Mouse (Mus musculus): ENCODE results near the gene Ubd. TPM values are rescaled to one million over a fixed set of nuclear protein-coding genes. Genes with fewer than 3 reads are reported as not detected.

The Ubd gene
- total and polyA plus RNA-seq, 2 experiments from 2014 or later: not detected

DNA sequence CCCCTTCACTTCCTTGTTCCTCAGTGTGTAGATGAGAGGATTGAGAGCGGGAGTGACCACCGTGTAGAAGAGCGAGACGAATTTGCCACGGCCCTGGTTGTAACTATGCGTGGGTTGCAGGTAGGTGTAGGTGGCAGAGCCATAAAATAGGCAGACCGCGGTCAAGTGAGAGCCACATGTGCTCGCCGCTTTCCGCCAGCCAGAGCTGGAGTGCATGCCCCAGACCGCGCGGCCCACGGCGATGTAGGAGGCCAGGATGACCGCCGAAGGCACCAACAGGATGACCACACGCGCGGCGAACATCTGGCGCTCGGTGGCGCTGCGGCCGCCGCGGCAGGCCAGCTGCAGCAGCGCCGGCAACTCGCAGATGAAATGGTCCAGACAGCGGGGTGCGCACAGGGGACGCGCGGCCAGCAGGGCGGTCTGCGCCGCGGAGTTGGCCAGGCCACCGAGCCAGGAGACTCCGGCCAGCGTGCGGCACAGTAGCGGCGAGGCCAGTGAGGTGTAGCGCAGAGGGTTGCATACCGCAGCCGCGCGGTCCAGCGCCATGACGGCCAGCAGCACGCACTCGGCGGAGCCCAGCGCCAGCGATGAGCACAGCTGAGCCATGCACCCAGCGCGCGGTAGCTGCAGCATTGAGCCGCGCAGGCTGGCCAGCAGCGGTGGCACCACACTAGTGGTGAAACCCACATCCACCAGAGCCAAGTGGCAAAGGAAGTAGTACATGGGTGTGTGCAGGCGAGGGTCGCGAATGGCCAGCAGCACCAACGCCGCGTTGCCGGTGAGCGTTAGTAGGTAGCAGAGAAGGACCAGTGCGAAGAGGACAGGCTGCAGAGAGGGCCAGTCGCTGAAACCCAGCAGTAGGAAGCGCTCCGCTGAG is 3.4 kb downstream of the Ubd start:
- no peaks in the 10 kb centered on the region for H3K36me3 ChIP-seq (ENCODE audit: insufficient read depth, low read length)
- TF ChIP-seq CTCF (IDR thresholded peaks at IDR 0.05): peak; percentile 25; the same call in 1 of the 2 replicates
- H3K9ac ChIP-seq (replicated peaks; ENCODE audit: low read length, poor library complexity, severe bottlenecking): peak overlapping the region; percentile 61
- peak; percentile 49 for DNase-seq (ENCODE audit: low spot score)
- ATAC-seq (ENCODE audit: low FRiP score): peak; percentile 90
- under 1% methylated on average over 73 of the region's 77 CpGs for WGBS
- H3K27ac ChIP-seq (ENCODE audit: low read depth, low read length): peak overlapping the region; percentile 77
- H3K27me3 ChIP-seq (ENCODE audit: insufficient read depth, low read length): peaks cover 3% of the 10 kb centered on the region; the same call in 1 of the 2 replicates
- peak overlapping the region; percentile 89 for H3K4me2 ChIP-seq (ENCODE audit: low read depth, low read length, poor library complexity, severe bottlenecking)
- H3K9me3 ChIP-seq (ENCODE audit: low read length): no peaks in the 10 kb centered on the region
- H3K4me1 ChIP-seq (ENCODE audit: insufficient read depth, low read length): no peaks in the 10 kb centered on the region
- H3K4me3 ChIP-seq (ENCODE audit: low read depth, low read length): peak overlapping the region; percentile 67

DNA sequence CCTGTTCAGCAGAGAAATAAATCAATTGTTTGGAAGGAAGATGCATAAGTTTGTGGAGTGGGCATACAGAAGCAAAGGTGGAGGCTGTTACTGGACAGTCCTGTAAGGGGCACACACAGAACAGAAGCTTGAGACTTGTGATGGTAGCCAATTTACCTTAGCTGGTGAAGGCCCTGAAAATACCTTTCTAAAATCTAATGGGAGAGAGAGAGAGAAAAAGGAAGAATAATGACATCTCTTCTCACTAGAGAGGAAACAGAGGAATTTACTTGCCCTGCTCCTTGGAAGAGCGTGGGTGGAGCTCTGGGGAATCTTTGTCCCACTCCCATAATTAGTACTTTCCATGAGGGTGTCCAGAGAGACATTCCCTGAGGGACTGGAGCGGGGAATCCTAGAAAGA is 7.2 kb downstream of the Ubd start, which contains the start of gene Olfr94:
TSS of gene Olfr94 (minus strand) at position 101 of the 400 bp plus-strand sequence.
- H3K4me2 ChIP-seq (ENCODE audit: low read depth, low read length, poor library complexity, severe bottlenecking): no peak within 1 kb of the TSS
- TF ChIP-seq CTCF (IDR thresholded peaks at IDR 0.05): no peak
- peaks cover 3% of the 10 kb centered on the region; the same call in 1 of the 2 replicates for H3K27me3 ChIP-seq (ENCODE audit: insufficient read depth, low read length)
- H3K4me3 ChIP-seq (ENCODE audit: low read depth, low read length): no peak within 1 kb of the TSS
- H3K27ac ChIP-seq (ENCODE audit: low read depth, low read length): no peak within 1 kb of the TSS
- 68% methylated on average over 2 of the region's 2 CpGs for WGBS
- H3K36me3 ChIP-seq (ENCODE audit: insufficient read depth, low read length): no peaks in the 10 kb centered on the region
- H3K4me1 ChIP-seq (ENCODE audit: insufficient read depth, low read length): no peaks in the 10 kb centered on the region
- no peak for ATAC-seq (ENCODE audit: low FRiP score)
- no peaks in the 10 kb centered on the region for H3K9me3 ChIP-seq (ENCODE audit: low read length)
- H3K9ac ChIP-seq (replicated peaks; ENCODE audit: low read length, poor library complexity, severe bottlenecking): no peak within 1 kb of the TSS
- no peak for DNase-seq (ENCODE audit: low spot score)

- H3K4me1 ChIP-seq (ENCODE audit: insufficient read depth, low read length): no peaks in the 10 kb centered on the region
- H3K27ac ChIP-seq (ENCODE audit: low read depth, low read length): no peak overlapping the region
- H3K27me3 ChIP-seq (ENCODE audit: insufficient read depth, low read length): no peaks in the 10 kb centered on the region
- peak; percentile 100 for TF ChIP-seq CTCF (IDR thresholded peaks at IDR 0.05)
- no peak overlapping the region for H3K9ac ChIP-seq (replicated peaks; ENCODE audit: low read length, poor library complexity, severe bottlenecking)
- H3K36me3 ChIP-seq (ENCODE audit: insufficient read depth, low read length): no peaks in the 10 kb centered on the region
- WGBS: 3% methylated on average over 4 of the region's 4 CpGs
- ATAC-seq (ENCODE audit: low FRiP score): peak; percentile 85
- H3K4me2 ChIP-seq (ENCODE audit: low read depth, low read length, poor library complexity, severe bottlenecking): no peak overlapping the region
- peak; percentile 92 for DNase-seq (ENCODE audit: low spot score)
- no peak overlapping the region for H3K4me3 ChIP-seq (ENCODE audit: low read depth, low read length)
- no peaks in the 10 kb centered on the region for H3K9me3 ChIP-seq (ENCODE audit: low read length)
Measured at GRCm38 (mm10) chr17:37203206-37203916, 9.7 kb downstream of the Ubd start.

DNA sequence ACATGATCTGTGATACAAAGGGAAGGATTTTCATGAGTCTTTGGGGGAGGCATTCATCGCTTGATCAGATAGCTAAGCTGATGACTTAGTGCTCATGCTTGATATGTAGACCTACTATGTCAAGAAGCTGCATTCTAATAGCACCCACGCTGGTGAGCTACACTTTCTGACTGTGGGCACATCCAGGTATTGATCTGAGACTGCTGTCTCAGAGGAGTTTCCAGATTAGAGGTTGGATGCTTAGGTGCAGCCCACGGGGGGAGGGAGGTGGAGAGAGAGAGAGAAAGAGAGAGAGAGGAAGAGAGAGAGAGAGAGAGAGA is 10.2 kb downstream of the Ubd start:
- Histone ChIP-seq H3K27me3 (ENCODE audit: insufficient read depth, low read length) (no peaks in the 10 kb centered on the region), H3K4me3 (ENCODE audit: low read depth, low read length) (no peak overlapping the region), H3K4me1 (ENCODE audit: insufficient read depth, low read length) (no peaks in the 10 kb centered on the region), H3K36me3 (ENCODE audit: insufficient read depth, low read length) (no peaks in the 10 kb centered on the region), H3K9me3 (ENCODE audit: low read length) (no peaks in the 10 kb centered on the region), H3K9ac (replicated peaks; ENCODE audit: low read length, poor library complexity, severe bottlenecking) (no peak overlapping the region), H3K27ac (ENCODE audit: low read depth, low read length) (no peak overlapping the region), H3K4me2 (ENCODE audit: low read depth, low read length, poor library complexity, severe bottlenecking) (no peak overlapping the region)
- 31% methylated on average over 3 of the region's 3 CpGs for WGBS
- DNase-seq (ENCODE audit: low spot score) (no peak), ATAC-seq (ENCODE audit: low FRiP score) (peak; percentile 36)
- TF ChIP-seq CTCF (IDR thresholded peaks at IDR 0.05): no peak

DNA sequence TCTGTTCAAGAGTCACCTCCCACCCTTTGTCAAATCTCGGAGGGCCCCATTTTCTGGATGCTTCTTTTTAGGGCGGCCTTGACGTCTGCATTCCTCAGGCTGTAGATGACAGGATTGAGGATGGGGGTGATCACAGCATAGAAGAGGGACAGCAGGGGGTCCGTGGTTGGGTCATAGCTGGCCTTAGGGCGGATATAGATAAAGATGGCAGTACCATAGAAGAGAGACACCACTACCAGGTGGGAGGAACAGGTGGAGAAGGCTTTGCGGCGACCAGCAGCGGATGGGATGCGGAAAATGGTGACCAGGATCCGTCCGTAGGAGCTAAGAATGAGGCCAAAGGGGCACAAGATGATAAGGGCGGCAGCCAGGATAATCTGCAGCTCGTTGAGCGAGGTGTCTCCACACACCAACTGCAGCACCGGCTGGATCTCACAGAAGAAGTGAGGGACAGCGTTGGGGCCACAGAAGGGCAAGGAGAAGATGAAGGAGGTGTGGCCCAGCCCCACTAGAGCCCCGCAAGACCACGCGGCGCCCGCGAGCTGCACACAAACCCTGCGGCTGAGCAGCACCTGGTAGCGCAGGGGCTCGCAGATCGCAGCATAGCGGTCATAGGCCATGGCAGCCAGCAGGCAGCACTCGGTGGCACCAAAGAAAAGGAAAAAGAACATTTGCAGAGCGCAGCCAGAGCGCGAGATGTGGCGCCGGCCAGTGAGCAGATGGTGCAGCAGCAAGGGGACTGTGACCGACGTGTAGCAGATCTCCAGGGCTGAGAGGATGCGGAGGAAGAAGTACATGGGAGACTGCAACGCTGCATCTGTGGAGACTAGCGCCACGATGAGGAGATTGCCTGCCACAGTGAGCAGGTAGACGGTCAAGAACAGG is 17.4 kb downstream of the Ubd start:
- peak; percentile 43; the same call in 1 of the 2 replicates for TF ChIP-seq CTCF (IDR thresholded peaks at IDR 0.05)
- Histone ChIP-seq H3K27me3 (ENCODE audit: insufficient read depth, low read length) (no peaks in the 10 kb centered on the region), H3K9ac (replicated peaks; ENCODE audit: low read length, poor library complexity, severe bottlenecking) (peak overlapping the region; percentile 62), H3K36me3 (ENCODE audit: insufficient read depth, low read length) (no peaks in the 10 kb centered on the region), H3K4me2 (ENCODE audit: low read depth, low read length, poor library complexity, severe bottlenecking) (peak overlapping the region; percentile 58), H3K4me1 (ENCODE audit: insufficient read depth, low read length) (no peaks in the 10 kb centered on the region), H3K27ac (ENCODE audit: low read depth, low read length) (no peak overlapping the region), H3K9me3 (ENCODE audit: low read length) (no peaks in the 10 kb centered on the region), H3K4me3 (ENCODE audit: low read depth, low read length) (peak overlapping the region; percentile 39)
- ATAC-seq (ENCODE audit: low FRiP score) (peak; percentile 85), DNase-seq (ENCODE audit: low spot score) (peak; percentile 44)
- WGBS: 26% methylated on average over 40 of the region's 40 CpGs

Measured in midbrain, postnatal 0 days (tissue).